Mouse (Mus musculus) ES-Bruce4 (cell line): ENCODE measurements around the gene Wdr44.

Source experiments
- CTCF ChIP-seq: IDR thresholded peaks from one replicate; pipeline ENCODE4 v1.8.1; 2011; ENCODE audit warnings: low read depth, low read length
- EP300 ChIP-seq: IDR thresholded peaks from 2 replicates; pipeline ENCODE4 v1.6.1; 2011; ENCODE audit warnings: low read depth, low read length; ENCODE audit not compliant: insufficient read depth

GRCm38 (mm10) chrX:23840921-23841320, 148.1 kb downstream of the Wdr44 start:
- TF ChIP-seq EP300 (no peak), CTCF (no peak)
